Mouse (Mus musculus) midbrain, embryonic 11.5 days (tissue): ENCODE data around the gene Nob1. TPM values are rescaled to one million over a fixed set of nuclear protein-coding genes. Genes with fewer than 3 reads are reported as not detected.

Source experiments
- polyA plus RNA-seq: library from polyadenylated mRNA; unstranded; fragments of >200 nt; fragmentation: Nextera tagmentation; extraction: Ambion mirVana; gene quantifications from 2 replicates; pipeline ENCODE4 v1.2.1, GENCODE M21; 2014

Gene Nob1
- polyA plus RNA-seq, 1 experiment from 2014 or later: 69.5 TPM

Other genes with a start within 250 kb of the Nob1 start
- 6.5 and 7.6 TPM in 2 replicates for gene Nfat5, start 131.6 kb downstream of the Nob1 start, polyA plus RNA-seq
- gene Nqo1, start 21.8 kb downstream of the Nob1 start, polyA plus RNA-seq: 6.7 and 7.9 TPM in 2 replicates
- 53.1 and 56.4 TPM in 2 replicates for gene Wwp2, start 11.3 kb upstream of the Nob1 start, polyA plus RNA-seq
- gene Psmd7, start 163.4 kb upstream of the Nob1 start, polyA plus RNA-seq: 317 and 319 TPM in 2 replicates